Mouse (Mus musculus) forebrain, postnatal 0 days (tissue): ENCODE results near the gene Aldh1a3. TPM values are rescaled to one million over a fixed set of nuclear protein-coding genes. Genes with fewer than 3 reads are reported as not detected.

Experiments
- ATAC-seq: fragments of 200-750 bp; cut with Nextera tagmentation; 2 replicates; pipeline ENCODE4 v1.8.0; 2017; ENCODE audit warnings: mild to moderate bottlenecking, moderate library complexity
- DNase-seq: peaks from one replicate; pipeline ENCODE4 v3.0.0-alpha.2; 2015
- H3K27ac ChIP-seq: fragments of 300-500 bp; sonication (generic); 2 replicates; pipeline ENCODE4 v1.5.1; 2014; ENCODE audit warnings: low read depth, mild to moderate bottlenecking, antibody characterized with exemption, low read length, moderate library complexity, mixed read lengths
- H3K27me3 ChIP-seq: fragments of 300-500 bp; sonication (generic); 2 replicates; pipeline ENCODE4 v1.6.1; 2014; ENCODE audit warnings: mild to moderate bottlenecking, low read length, mixed read lengths; ENCODE audit not compliant: insufficient read depth
- H3K36me3 ChIP-seq: fragments of 300-500 bp; sonication (generic); 2 replicates; pipeline ENCODE4 v1.6.1; 2014; ENCODE audit warnings: mild to moderate bottlenecking, moderate library complexity; ENCODE audit not compliant: insufficient read depth
- H3K4me1 ChIP-seq: fragments of 300-500 bp; sonication (generic); 2 replicates; pipeline ENCODE4 v1.6.1; 2014; ENCODE audit warnings: antibody characterized with exemption; ENCODE audit not compliant: insufficient read depth
- H3K4me2 ChIP-seq: fragments of 300-500 bp; sonication (generic); 2 replicates; pipeline ENCODE4 v1.6.1; 2014; ENCODE audit warnings: low read depth, mild to moderate bottlenecking, moderate library complexity
- H3K4me3 ChIP-seq: fragments of 300-500 bp; sonication (generic); 2 replicates; pipeline ENCODE4 v1.5.1; 2014; ENCODE audit warnings: low read depth, low read length, mixed read lengths
- H3K9ac ChIP-seq: fragments of 300-500 bp; sonication (generic); 2 replicates; pipeline ENCODE4 v1.6.1; 2014; ENCODE audit warnings: mild to moderate bottlenecking
- H3K9me3 ChIP-seq: fragments of 300-500 bp; sonication (generic); 2 replicates; pipeline ENCODE4 v1.6.1; 2016; ENCODE audit warnings: low read length
- CTCF ChIP-seq: sonication (generic); IDR thresholded peaks from 2 replicates; pipeline ENCODE4 v1.5.1; 2016; ENCODE audit warnings: antibody characterized with exemption, control low read depth, low read depth
- WGBS: fragments of 180-500 bp; shearing (Covaris S2); extraction: QIAGEN DNeasy Blood & Tissue Kit; methylation state at CpG from one replicate; pipeline ENCODE4 v1.1.7; 2014; 5-methylcytosine and 5-hydroxymethylcytosine counted together
- polyA plus RNA-seq: library from polyadenylated mRNA; unstranded; fragments of >200 nt; fragmentation: Nextera tagmentation; extraction: Ambion mirVana; gene quantifications from 2 replicates; pipeline ENCODE4 v1.2.1, GENCODE M21; 2015
- total RNA-seq: library from RNA; depleted of rRNA; stranded (reverse); fragments of >200 nt; gene quantifications from 2 replicates; pipeline ENCODE4 v1.2.3, GENCODE M21; 2014

Gene Aldh1a3
- total and polyA plus RNA-seq, 2 experiments from 2014 or later: 2.8 to 3.2 TPM

DNA sequence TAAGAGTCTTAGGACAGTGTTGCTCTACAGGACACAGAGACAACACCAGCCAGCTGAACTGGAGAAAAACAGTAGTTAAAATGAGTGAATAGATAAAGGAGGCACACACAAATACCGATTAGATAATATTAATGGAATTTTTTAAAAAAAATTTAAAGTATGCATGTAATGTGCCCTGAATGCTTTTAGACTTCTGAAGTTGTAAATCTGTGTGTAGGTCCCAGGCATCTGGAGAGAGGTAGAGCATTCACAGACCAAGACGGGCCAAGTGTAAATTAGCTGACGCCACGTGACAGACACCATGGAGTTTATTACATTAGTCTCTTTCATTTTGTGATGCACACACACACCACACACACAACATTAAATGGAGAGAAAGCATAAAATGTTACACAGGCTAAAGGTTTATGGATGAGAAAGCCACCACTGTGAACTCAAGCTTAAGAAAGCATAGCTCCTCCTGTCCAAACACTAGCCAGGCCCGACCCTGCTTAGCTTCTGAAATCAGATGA lies 57.3 kb downstream of the Aldh1a3 start:
- no peak overlapping the region for H3K9ac ChIP-seq
- no peaks in the 10 kb centered on the region for H3K36me3 ChIP-seq
- 80% methylated on average over 5 of the region's 5 CpGs for WGBS
- H3K4me1 ChIP-seq: no peaks in the 10 kb centered on the region
- no peak overlapping the region for H3K4me3 ChIP-seq
- H3K27ac ChIP-seq: no peak overlapping the region
- no peak overlapping the region for H3K4me2 ChIP-seq
- ATAC-seq (no peak), DNase-seq (no peak)
- H3K9me3 ChIP-seq: no peaks in the 10 kb centered on the region
- TF ChIP-seq CTCF: no peak
- no peaks in the 10 kb centered on the region for H3K27me3 ChIP-seq

DNA sequence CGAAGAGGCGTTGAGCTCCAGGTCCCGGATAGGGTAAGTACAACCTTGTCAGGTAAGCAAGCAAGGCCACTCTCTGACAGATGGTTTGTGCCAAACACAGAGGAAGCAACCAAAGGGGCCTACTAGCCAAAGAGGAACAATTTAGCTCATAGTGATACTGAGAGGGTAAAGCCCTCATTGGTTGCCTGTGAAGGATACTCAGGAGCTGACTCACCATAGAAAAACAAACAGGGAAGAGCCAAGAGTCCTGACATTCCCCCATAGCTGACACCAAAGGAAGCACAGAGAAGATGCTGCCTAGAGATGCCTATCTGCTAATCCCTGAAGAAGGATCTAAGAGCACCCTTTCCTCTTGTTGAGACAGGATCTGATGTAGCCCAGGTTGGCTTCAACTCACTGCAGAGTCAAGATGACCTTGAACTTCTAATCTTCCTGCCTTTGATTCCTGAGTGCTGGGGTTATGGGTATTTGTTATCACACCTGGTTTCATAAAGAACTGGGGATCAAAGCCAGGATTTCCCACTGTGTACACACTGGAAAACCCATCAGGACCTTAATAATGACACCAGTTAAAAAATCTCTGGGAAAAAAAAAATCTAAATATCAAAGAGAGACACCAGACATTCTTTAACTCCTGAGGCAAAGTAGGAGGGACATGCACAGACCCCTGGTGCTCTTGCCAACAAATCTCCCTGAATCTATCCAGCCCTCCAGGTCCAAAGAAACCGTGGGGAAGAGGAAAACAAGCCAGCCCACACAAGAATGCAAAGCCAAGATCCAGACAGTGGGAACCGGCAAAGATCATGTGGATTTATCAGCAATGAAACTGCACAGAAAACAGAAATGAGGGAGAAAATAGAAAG lies 58.0 kb downstream of the Aldh1a3 start:
- WGBS: 73% methylated on average over 5 of the region's 5 CpGs
- no peak overlapping the region for H3K9ac ChIP-seq
- no peak overlapping the region for H3K27ac ChIP-seq
- no peaks in the 10 kb centered on the region for H3K4me1 ChIP-seq
- no peaks in the 10 kb centered on the region for H3K36me3 ChIP-seq
- H3K4me3 ChIP-seq: no peak overlapping the region
- ATAC-seq (no peak), DNase-seq (no peak)
- H3K4me2 ChIP-seq: no peak overlapping the region
- no peaks in the 10 kb centered on the region for H3K27me3 ChIP-seq
- TF ChIP-seq CTCF: no peak
- H3K9me3 ChIP-seq: no peaks in the 10 kb centered on the region

DNA sequence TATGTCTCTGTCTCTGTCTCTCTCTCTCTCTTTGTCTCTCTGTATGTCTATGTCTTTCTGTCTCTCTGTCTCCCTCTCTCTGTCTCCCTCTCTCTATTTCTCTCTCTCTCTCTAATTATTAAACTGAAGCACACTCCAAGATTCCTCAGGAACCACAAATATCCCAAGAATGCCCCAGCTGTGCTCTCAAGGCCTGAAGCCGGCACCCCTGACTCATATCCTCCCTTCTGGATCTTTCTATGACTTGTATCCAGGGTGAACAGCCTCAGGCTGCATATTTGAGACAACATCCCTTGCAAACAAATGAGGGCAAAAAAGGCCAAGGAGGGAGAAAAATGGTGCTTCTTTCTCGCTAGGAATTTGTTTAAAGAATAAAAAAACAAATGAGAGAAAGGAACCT lies 61.4 kb downstream of the Aldh1a3 start, which contains the start of gene Gm10974:
TSS of gene Gm10974 (plus strand) at position 2 of the 400 bp plus-strand sequence.
- DNase-seq: no peak
- Histone ChIP-seq H3K9me3 (no peaks in the 10 kb centered on the region), H3K4me3 (no peak within 1 kb of the TSS), H3K9ac (no peak within 1 kb of the TSS), H3K27ac (no peak within 1 kb of the TSS), H3K27me3 (no peaks in the 10 kb centered on the region), H3K4me1 (no peaks in the 10 kb centered on the region), H3K36me3 (no peaks in the 10 kb centered on the region), H3K4me2 (no peak within 1 kb of the TSS)
- no peak for TF ChIP-seq CTCF
- WGBS: 62% methylated on average over 2 of the region's 2 CpGs
- no peak for ATAC-seq

- H3K4me3 ChIP-seq: no peak overlapping the region
- H3K4me1 ChIP-seq: no peaks in the 10 kb centered on the region
- ATAC-seq: no peak
- no peaks in the 10 kb centered on the region for H3K36me3 ChIP-seq
- H3K4me2 ChIP-seq: no peak overlapping the region
- DNase-seq: no peak
- WGBS: 64% methylated on average over 2 of the region's 2 CpGs
- no peaks in the 10 kb centered on the region for H3K27me3 ChIP-seq
- no peaks in the 10 kb centered on the region for H3K9me3 ChIP-seq
- no peak overlapping the region for H3K9ac ChIP-seq
- no peak overlapping the region for H3K27ac ChIP-seq
- no peak for TF ChIP-seq CTCF
Observed at GRCm38 (mm10) chr7:66365411-66365810, 61.9 kb downstream of the Aldh1a3 start.

GRCm38 (mm10) chr7:66364491-66364890 lies 62.8 kb downstream of the Aldh1a3 start:
- Histone ChIP-seq H3K36me3 (no peaks in the 10 kb centered on the region), H3K4me3 (no peak overlapping the region), H3K4me2 (no peak overlapping the region), H3K27ac (no peak overlapping the region), H3K9ac (no peak overlapping the region), H3K9me3 (no peaks in the 10 kb centered on the region), H3K4me1 (no peaks in the 10 kb centered on the region), H3K27me3 (no peaks in the 10 kb centered on the region)
- ATAC-seq: no peak
- WGBS: 94% methylated on average over 11 of the region's 11 CpGs
- no peak for TF ChIP-seq CTCF
- DNase-seq: no peak

DNA sequence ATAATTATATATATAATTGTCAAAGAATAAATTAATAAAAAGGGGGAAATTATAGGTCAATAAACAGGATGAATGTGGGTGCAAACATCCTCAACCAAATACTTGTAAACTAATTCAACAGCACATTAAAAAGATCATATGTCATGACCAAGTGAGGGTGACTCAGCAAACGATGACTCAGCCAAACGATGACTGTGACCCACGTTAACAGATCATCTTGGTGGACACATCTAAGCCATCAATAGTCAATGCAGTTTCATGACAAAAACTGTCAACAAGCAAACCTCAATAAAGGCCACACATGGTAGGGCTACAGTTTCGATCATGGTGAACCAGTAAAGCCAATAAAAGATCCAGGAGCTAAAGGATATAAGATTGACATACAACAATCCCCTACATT lies 68.3 kb downstream of the Aldh1a3 start:
- no peak for TF ChIP-seq CTCF
- H3K4me1 ChIP-seq: no peaks in the 10 kb centered on the region
- H3K9me3 ChIP-seq: no peaks in the 10 kb centered on the region
- no peaks in the 10 kb centered on the region for H3K27me3 ChIP-seq
- WGBS: 94% methylated on average over 4 of the region's 4 CpGs
- H3K36me3 ChIP-seq: no peaks in the 10 kb centered on the region
- DNase-seq: no peak
- ATAC-seq: no peak
- H3K4me3 ChIP-seq: no peak overlapping the region
- no peak overlapping the region for H3K9ac ChIP-seq
- H3K27ac ChIP-seq: no peak overlapping the region
- H3K4me2 ChIP-seq: no peak overlapping the region

- ATAC-seq (no peak), DNase-seq (no peak)
- 92% methylated on average over 3 of the region's 3 CpGs for WGBS
- Histone ChIP-seq H3K36me3 (no peaks in the 10 kb centered on the region), H3K4me3 (no peak overlapping the region), H3K9me3 (no peaks in the 10 kb centered on the region), H3K4me2 (no peak overlapping the region), H3K4me1 (no peaks in the 10 kb centered on the region), H3K27me3 (no peaks in the 10 kb centered on the region), H3K9ac (no peak overlapping the region), H3K27ac (no peak overlapping the region)
- TF ChIP-seq CTCF: no peak
Observed at GRCm38 (mm10) chr7:66358461-66358860, 68.9 kb downstream of the Aldh1a3 start.
